Mouse (Mus musculus) frontal cortex, postnatal 14 days (tissue): Measurements from ENCODE around the gene Fkbp5.
"Not testable (repeated sequence)": the region's sequence is repeated elsewhere in the genome, so short reads cannot be mapped to it uniquely, and the experiment has no call there.

ENCODE experiments used
- DNase-seq, 2 experiments: peaks; one replicate each; pipeline ENCODE4 v3.0.0; 2022; ENCODE audit warnings: low spot score in 2 of 2

Gene Fkbp5

GRCm38 (mm10) chr17:28374494-28374893 lies 142.8 kb downstream of the Fkbp5 start:
- DNase-seq, result no peak

GRCm38 (mm10) chr17:28373821-28374220 lies 143.5 kb downstream of the Fkbp5 start:
- DNase-seq, result no peak

DNA sequence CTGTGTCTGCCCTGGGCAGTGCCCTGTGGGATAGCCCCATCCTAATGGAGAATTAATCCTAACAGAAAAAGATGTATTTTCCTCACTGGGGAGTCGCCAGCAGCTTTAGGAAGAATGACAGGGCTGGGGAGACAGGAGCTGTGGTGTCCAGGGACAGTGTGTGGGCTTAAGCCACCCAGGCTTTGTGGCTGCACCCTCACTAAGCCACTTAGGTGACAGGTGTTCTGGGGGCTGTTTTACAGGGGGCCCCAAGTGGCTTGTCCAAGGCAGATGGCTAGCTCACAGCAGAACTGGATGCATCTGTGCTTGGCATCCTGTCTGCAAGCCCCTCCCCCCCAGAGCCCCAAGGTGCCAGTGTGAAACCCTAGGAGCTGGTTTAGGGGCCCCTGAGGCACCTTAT lies 145.4 kb downstream of the Fkbp5 start:
- DNase-seq, result no peak

- no peak for DNase-seq
These were observed 146.0 kb downstream of the Fkbp5 start for GRCm38 (mm10) chr17:28371286-28371685.

DNA sequence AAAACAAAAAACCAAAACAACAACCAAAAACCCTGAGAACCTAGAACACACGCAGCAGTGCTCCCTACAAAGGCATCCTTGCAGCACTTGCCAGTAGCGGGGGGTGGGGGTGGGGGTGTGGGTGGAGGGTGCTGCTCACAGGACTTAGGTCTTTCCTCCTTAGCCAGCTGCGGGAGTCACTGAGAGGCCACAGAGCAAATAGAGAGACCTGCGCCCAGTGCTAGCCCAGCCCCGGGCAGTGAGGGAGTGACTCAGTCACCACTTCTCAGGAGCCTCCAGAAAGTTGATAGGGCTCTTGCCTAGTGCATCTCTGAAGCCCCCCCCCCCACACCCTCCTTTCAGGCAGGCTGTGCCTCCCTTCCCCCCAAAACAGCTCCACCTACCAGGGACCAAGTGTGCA lies 148.3 kb downstream of the Fkbp5 start:
- DNase-seq, result no peak

DNA sequence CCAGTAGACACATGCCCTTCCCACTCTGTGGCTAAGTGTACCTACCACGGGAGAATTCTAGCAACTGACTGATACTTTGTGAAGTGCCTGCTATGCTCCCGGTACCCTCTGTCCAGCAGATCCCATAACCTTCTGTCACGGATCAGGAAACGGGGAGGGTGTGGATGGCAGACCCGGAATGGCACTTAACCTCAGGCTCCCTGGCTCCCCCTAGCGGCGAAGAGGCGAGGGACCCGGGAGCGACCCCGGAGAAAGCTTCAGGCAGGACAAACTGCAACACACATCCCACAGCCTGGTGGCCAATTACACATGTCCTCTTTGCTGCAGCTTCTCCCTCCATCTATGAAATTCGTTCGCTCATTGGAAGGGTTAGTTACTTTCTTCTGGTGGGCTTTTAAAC lies 148.9 kb downstream of the Fkbp5 start:
- peak in 1 of 2 experiments; percentile 53 for DNase-seq

GRCm38 (mm10) chr17:28365122-28365521 lies 152.2 kb downstream of the Fkbp5 start, which contains the start of gene Tulp1:
Tulp1 (minus strand) TSS chr17:28365222.
- DNase-seq, result no peak

- DNase-seq, result no peak
These were observed 153.8 kb downstream of the Fkbp5 start for GRCm38 (mm10) chr17:28363507-28363906.

- DNase-seq, result no peak
These were observed 154.6 kb downstream of the Fkbp5 start for GRCm38 (mm10) chr17:28362653-28363292.

- no peak for DNase-seq
These were observed 155.2 kb downstream of the Fkbp5 start for GRCm38 (mm10) chr17:28361921-28362652.

- DNase-seq, result no peak
These were observed 156.6 kb downstream of the Fkbp5 start for GRCm38 (mm10) chr17:28360531-28361277.

- DNase-seq, result not testable (repeated sequence)
These were observed 158.6 kb downstream of the Fkbp5 start for GRCm38 (mm10) chr17:28358576-28359261.

DNA sequence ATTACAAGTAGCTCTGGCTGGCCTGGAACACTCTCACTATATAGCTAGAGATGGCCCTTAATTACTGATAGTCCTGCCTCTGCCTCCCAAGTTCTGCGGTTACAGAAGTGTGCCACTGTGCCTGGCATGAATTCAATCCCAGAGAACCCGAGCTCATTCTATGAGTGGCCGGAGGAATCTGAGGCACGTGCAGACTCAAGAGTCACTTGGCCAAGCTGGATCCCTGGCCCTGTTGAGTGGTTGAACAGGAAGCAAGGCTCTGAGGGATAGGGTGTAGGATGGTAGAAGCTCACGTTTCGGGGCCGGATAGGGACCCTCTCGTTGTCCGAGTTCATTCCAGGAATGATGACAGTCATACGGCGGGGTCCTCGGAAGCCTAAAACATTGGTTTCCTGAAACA lies 161.5 kb downstream of the Fkbp5 start:
- no peak for DNase-seq

GRCm38 (mm10) chr17:28352018-28352417 lies 165.3 kb downstream of the Fkbp5 start:
- no peak for DNase-seq

DNA sequence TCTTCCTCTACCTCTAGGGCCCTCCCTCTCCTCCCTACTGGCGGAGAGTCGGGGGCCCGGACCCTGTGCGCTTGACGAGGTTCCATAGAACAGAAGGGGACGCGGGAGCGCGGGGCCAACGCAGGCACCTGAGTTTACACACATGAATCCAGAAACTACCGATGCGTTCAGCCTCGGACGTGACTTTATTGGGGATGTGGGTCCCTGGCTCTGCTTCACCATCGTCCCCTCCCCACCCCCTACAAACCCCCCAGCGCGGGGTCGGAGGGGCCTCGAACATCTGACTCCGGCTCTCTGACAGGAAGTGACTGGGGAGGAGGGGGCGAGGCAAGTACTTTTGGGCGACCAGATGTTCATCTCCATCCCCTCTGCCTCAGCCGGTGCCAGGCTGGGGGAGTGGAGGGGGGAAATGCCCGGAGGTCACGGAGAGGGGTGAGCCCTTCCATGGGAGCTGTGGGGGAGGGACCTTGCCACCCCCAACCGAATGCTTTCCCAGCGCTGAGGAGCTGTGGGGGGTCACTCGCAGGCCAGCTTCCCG lies 165.9 kb downstream of the Fkbp5 start:
- no peak for DNase-seq

GRCm38 (mm10) chr17:28350466-28351352 lies 166.6 kb downstream of the Fkbp5 start, which contains the start of gene Tead3:
Tead3 (minus strand) TSS chr17:28350817.
- DNase-seq, result no peak

DNA sequence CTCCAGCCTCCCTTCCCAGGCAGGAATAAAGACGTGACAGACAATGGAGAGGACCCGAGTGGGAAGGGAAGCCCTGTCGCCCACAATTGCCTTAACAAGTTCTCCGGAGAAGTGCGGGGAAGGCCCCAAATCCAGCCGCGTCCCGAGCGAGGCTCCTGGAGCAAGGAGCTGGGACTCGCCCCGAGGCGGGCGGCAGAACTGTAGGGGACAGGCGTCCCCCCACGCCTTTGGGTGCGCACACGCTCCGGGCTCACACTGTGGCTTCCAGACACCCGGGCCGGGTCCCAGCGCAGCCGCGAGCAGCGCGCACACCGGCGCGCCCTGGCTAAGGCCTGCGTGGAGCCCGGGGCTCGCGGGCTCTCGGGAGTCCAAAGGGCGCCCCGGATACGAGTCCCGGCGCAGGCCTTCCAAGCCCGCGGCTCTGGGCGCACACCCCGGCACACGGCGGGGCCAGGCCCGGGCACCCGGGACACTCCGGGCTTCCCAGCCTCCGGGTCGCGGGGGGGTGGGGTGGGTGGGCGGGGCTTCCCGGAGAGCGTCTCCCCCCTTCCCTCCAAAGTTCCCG lies 167.3 kb downstream of the Fkbp5 start:
- DNase-seq, result no peak

DNA sequence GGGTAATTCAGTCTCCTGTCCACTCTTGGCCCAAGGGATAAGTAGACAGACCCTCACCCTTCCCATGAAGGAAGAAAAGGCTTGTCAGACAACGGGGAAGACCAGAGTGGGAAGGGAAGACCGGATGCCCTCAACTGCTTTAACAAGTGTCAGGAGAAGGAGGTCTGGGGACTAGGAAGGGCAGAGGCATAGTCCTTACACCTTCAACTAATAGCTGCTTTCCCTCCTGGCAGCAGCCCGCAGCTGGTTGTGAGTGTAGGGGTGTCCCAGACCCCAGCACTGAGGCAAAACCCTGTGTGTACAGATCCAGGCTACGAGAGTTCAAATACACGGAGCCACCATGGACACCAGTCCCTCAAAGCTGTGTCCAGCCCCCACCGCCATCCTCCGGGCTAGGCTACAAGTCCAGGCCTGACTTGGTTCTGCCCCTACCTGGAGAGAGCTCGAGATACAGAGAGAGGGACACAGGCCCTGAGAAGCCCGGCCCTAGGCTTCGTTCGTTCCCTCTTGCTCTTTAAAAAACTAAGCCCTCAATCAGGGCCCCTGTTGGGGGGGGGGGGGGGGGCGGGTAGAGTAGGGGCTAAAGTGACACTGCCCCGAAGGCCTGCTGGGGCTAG lies 168.0 kb downstream of the Fkbp5 start:
- DNase-seq, result no peak
